Mouse (Mus musculus): Measurements from ENCODE around the gene Ccn2.

GRCm38 (mm10) chr10:24634288-24634687 is 39.0 kb downstream of the Ccn2 start:
- TF ChIP-seq CTCF (IDR thresholded peaks at IDR 0.05) (no peak), EP300 (IDR thresholded peaks at IDR 0.05; ENCODE audit: insufficient read depth, low read depth, low read length) (no peak; the same call in 1 of the 2 replicates), POLR2A (IDR thresholded peaks at IDR 0.05; ENCODE audit: insufficient read depth, low read depth, low read length) (no peak)
